Mouse (Mus musculus) forebrain, embryonic 13.5 days (tissue): ENCODE measurements around the gene Brix1. TPM values are rescaled to one million over a fixed set of nuclear protein-coding genes. Genes with fewer than 3 reads are reported as not detected.
"Not testable (repeated sequence)": the region's sequence is repeated elsewhere in the genome, so short reads cannot be mapped to it uniquely, and the experiment has no call there.

Source experiments
- ATAC-seq: fragments of 200-750 bp; cut with Nextera tagmentation; 2 replicates; pipeline ENCODE4 v1.8.0; 2017
- H3K27ac ChIP-seq: fragments of 300-500 bp; sonication (generic); 2 replicates; pipeline ENCODE4 v1.5.1; 2015; ENCODE audit warnings: inconsistent platforms, mild to moderate bottlenecking, moderate library complexity
- H3K27me3 ChIP-seq: fragments of 300-500 bp; sonication (generic); 2 replicates; pipeline ENCODE4 v1.6.1; 2015; ENCODE audit warnings: mild to moderate bottlenecking, inconsistent platforms
- H3K36me3 ChIP-seq: fragments of 300-500 bp; sonication (generic); 2 replicates; pipeline ENCODE4 v1.6.1; 2015; ENCODE audit warnings: mild to moderate bottlenecking, inconsistent platforms; ENCODE audit not compliant: poor library complexity, severe bottlenecking
- H3K4me1 ChIP-seq: fragments of 300-500 bp; sonication (generic); 2 replicates; pipeline ENCODE4 v1.6.1; 2015; ENCODE audit warnings: inconsistent platforms
- H3K4me2 ChIP-seq: fragments of 300-500 bp; sonication (generic); 2 replicates; pipeline ENCODE4 v1.6.1; 2015; ENCODE audit warnings: inconsistent platforms, mild to moderate bottlenecking, moderate library complexity
- H3K4me3 ChIP-seq: fragments of 300-500 bp; sonication (generic); 2 replicates; pipeline ENCODE4 v1.5.1; 2015; ENCODE audit warnings: mild to moderate bottlenecking, inconsistent platforms
- H3K9ac ChIP-seq: fragments of 300-500 bp; sonication (generic); 2 replicates; pipeline ENCODE4 v1.6.1; 2015; ENCODE audit warnings: mild to moderate bottlenecking, inconsistent platforms
- H3K9me3 ChIP-seq: fragments of 300-500 bp; sonication (generic); replicated peaks from 2 replicates; pipeline ENCODE4 v1.6.1; 2016; ENCODE audit warnings: inconsistent platforms
- WGBS: fragments of 180-500 bp; shearing (Covaris S2); methylation state at CpG from one replicate; pipeline ENCODE4 v1.1.7; 2015; 5-methylcytosine and 5-hydroxymethylcytosine counted together
- polyA plus RNA-seq: library from polyadenylated mRNA; unstranded; fragments of >200 nt; fragmentation: Nextera tagmentation; extraction: Ambion mirVana; gene quantifications from 2 replicates; pipeline ENCODE4 v1.2.1, GENCODE M21; 2015

The Brix1 gene
- 103 and 118 TPM in 2 replicates for polyA plus RNA-seq

DNA sequence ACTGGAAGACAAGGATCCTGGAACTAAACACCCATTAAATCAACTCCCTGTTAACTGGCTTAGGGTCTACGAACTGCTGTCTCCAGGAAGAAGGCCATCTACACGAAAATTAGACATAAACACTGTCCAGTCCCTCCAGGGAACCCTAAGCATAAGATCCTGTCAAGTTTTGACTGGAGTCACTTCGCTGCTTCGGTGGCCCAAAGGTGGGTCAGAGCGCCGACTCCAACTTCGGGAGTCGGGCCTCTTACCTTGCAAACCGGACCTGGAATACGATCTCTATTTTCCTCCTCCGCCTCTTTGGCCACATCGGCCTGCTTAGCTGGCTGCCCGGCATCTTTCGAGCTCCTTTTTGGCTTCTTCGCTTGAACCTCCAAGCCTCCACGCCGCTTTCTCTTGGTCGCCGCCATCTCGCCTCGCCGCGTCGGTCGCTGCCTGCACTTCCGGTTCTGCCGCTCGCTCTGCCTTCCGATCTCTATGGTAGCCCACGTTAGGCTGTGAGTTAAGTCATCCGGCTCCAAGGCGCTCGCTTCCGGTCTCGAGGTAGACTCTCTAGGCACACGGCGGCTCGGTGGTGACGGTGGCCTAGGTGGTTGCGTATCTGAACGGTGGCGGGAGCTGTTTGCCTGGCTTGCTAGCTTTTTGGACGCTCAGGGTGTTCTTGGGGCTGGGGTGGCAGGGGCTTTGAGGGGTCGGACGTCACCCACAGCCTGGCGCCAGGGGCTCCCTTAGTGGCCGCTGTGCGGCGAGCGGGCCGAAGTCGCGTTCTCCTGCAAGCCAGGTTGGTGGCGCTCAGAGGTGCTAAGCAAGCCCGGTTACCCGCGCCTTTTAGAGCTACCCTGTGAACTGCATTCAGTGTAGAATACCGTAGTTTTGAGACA lies at the start of gene Brix1, which contains the start of gene Rad1:
Brix1 (minus strand) TSS at position 464 of the 881 bp plus-strand sequence.
Rad1 (plus strand) TSS at position 535 of the 881 bp plus-strand sequence.
- peak within 1 kb of the TSS; percentile 73 for H3K4me2 ChIP-seq
- no peaks in the 10 kb centered on the region for H3K27me3 ChIP-seq
- H3K4me3 ChIP-seq: peak within 1 kb of the TSS; percentile 75
- H3K4me1 ChIP-seq: peaks cover 23% of the 10 kb centered on the region
- under 1% methylated on average over 57 of the region's 58 CpGs for WGBS
- peak within 1 kb of the TSS; percentile 61 for H3K27ac ChIP-seq
- peak; percentile 100 for ATAC-seq
- peak within 1 kb of the TSS; percentile 84 for H3K9ac ChIP-seq
- H3K9me3 ChIP-seq: no peaks in the 10 kb centered on the region
- peaks cover 25% of the 10 kb centered on the region for H3K36me3 ChIP-seq

DNA sequence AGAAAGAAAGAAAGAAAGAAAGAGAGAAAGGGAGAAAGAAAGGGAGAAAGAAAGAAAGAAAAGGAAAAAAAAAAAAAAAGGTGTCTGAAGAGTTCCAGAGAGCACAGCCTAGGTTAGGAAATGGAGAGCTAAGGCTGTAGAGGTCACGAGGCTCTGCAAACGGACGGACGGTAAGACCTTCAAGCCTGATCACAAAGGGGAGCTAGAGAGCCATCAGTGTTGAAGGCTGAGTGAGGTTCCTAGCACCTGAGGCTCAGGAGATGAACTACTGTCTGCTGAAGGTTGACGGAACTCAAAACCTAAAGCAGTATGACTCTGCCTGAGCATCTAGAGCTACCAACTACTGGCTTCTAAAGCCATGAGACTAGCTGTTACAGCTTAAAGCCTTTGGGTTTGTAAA lies 48.8 kb upstream of the Brix1 start:
- H3K4me2 ChIP-seq: no peak overlapping the region
- H3K4me3 ChIP-seq: no peak overlapping the region
- ATAC-seq: no peak
- H3K36me3 ChIP-seq: no peaks in the 10 kb centered on the region
- no peak overlapping the region for H3K9ac ChIP-seq
- 86% methylated on average over 5 of the region's 5 CpGs for WGBS
- no peak overlapping the region for H3K27ac ChIP-seq
- no peaks in the 10 kb centered on the region for H3K4me1 ChIP-seq
- no peaks in the 10 kb centered on the region for H3K27me3 ChIP-seq
- H3K9me3 ChIP-seq: no peaks in the 10 kb centered on the region

DNA sequence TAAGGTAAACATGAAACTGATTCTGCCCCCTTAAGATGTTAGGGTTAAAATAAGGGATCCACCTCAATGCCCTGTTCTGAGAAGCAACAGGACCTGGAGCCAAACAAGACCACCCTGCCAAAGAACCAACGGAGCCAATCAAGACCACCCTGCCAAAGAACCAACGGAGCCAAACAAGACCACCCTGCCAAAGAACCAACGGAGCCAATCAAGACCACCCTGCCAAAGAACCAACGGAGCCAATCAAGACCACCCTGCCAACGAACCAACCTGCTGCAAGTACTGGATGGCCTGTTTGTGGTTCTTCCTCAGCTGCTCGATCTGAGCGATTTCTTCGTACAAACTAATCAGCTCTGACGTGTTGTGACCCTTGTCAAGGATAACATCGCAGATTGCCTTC lies 47.6 kb upstream of the Brix1 start:
- 92% methylated on average over 10 of the region's 10 CpGs for WGBS
- not testable (repeated sequence) for H3K27me3 ChIP-seq, H3K4me2 ChIP-seq, H3K4me3 ChIP-seq, H3K9ac ChIP-seq, H3K36me3 ChIP-seq, H3K4me1 ChIP-seq, H3K9me3 ChIP-seq, H3K27ac ChIP-seq, ATAC-seq

DNA sequence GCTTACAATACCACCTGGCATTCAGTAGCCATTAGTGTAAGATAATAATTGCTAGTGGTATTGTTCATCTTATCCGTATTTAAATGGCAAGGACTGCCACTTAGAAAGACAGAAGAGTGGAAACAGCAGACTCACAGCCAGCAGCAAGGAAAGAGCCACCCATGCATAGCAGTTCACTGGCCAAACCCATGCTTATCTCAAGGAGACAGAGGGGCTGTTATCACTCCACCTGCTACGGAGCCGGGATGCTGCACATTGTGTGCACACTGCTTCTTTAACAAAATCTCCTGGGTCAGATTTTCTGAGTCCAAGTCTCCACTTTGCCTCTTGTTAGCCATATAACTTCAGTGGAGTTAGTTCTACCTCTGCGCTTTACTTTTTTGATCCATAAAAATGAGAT lies 45.6 kb upstream of the Brix1 start:
- Histone ChIP-seq H3K27me3 (no peaks in the 10 kb centered on the region), H3K9me3 (no peaks in the 10 kb centered on the region), H3K4me1 (no peaks in the 10 kb centered on the region), H3K4me3 (no peak overlapping the region), H3K27ac (no peak overlapping the region), H3K9ac (no peak overlapping the region), H3K4me2 (no peak overlapping the region), H3K36me3 (no peaks in the 10 kb centered on the region)
- no peak for ATAC-seq
- 89% methylated on average over 4 of the region's 4 CpGs for WGBS

DNA sequence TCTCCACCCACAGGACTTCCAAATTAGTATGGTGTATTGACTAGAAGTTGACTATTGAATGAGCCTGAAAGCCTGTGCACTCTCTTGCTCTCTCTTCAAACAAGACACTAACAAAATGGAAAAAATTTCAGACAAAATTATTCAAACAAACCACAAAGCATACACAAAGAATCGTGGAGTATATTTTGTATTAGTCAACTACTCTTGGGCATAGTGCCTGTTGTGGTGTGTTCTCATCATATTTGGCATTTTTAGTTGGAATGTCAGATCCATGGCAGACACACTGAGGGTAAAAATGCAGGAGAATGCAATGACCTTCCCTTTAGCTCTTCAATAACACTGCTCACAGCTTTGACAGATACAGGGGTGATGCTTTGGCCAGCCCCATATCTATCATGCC lies 40.1 kb upstream of the Brix1 start:
- Histone ChIP-seq H3K36me3 (no peaks in the 10 kb centered on the region), H3K27ac (no peak overlapping the region), H3K4me2 (no peak overlapping the region), H3K4me1 (no peaks in the 10 kb centered on the region), H3K9me3 (no peaks in the 10 kb centered on the region), H3K27me3 (no peaks in the 10 kb centered on the region), H3K4me3 (no peak overlapping the region), H3K9ac (no peak overlapping the region)
- WGBS: 77% methylated on average over 1 of the region's 1 CpGs
- ATAC-seq: no peak

DNA sequence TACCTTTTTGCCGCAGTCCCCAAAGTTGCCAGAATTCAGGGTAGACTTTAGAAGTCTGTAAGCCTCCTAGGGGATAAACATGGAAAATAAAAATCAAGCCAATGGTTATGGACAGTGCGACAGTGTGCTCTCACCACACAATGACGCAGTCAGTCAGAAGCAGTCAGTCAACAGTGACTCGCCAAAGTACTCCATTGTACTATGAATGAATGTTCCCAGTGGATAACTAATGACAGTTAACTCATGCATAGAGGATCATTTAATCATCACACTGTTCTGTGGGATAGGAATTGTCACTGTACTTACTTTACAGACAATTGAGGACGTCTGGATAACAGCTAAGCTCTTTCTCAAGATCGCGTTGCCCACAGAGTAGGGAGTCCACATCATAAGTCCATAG lies 29.4 kb upstream of the Brix1 start:
- 79% methylated on average over 7 of the region's 7 CpGs for WGBS
- Histone ChIP-seq H3K27me3 (no peaks in the 10 kb centered on the region), H3K9me3 (no peaks in the 10 kb centered on the region), H3K9ac (no peak overlapping the region), H3K4me2 (no peak overlapping the region), H3K27ac (no peak overlapping the region), H3K4me1 (no peaks in the 10 kb centered on the region), H3K4me3 (no peak overlapping the region), H3K36me3 (no peaks in the 10 kb centered on the region)
- ATAC-seq: no peak

DNA sequence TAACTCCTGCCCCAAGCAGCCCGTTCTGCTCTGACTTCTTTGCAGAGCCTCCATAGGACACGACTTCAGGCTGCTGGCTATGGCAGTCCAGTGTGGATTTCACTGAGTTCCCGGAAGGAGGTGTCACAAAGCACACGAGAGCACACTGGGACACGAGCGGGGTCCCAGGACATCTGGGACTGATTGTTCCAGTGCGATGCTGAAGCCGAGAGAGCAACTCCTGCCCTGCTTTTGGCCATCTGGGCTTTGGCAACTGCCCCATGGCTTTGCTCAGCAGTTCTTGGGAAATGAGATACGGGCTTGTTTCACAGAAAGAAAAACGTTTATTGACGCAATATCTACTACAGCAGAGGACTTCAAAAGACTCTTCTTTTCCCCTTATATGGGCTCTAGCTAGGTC lies 20.4 kb upstream of the Brix1 start:
- H3K9ac ChIP-seq: no peak overlapping the region
- H3K36me3 ChIP-seq: no peaks in the 10 kb centered on the region
- H3K9me3 ChIP-seq: no peaks in the 10 kb centered on the region
- H3K4me3 ChIP-seq: no peak overlapping the region
- no peak overlapping the region for H3K4me2 ChIP-seq
- 84% methylated on average over 11 of the region's 11 CpGs for WGBS
- no peaks in the 10 kb centered on the region for H3K27me3 ChIP-seq
- no peaks in the 10 kb centered on the region for H3K4me1 ChIP-seq
- no peak overlapping the region for H3K27ac ChIP-seq
- no peak for ATAC-seq

DNA sequence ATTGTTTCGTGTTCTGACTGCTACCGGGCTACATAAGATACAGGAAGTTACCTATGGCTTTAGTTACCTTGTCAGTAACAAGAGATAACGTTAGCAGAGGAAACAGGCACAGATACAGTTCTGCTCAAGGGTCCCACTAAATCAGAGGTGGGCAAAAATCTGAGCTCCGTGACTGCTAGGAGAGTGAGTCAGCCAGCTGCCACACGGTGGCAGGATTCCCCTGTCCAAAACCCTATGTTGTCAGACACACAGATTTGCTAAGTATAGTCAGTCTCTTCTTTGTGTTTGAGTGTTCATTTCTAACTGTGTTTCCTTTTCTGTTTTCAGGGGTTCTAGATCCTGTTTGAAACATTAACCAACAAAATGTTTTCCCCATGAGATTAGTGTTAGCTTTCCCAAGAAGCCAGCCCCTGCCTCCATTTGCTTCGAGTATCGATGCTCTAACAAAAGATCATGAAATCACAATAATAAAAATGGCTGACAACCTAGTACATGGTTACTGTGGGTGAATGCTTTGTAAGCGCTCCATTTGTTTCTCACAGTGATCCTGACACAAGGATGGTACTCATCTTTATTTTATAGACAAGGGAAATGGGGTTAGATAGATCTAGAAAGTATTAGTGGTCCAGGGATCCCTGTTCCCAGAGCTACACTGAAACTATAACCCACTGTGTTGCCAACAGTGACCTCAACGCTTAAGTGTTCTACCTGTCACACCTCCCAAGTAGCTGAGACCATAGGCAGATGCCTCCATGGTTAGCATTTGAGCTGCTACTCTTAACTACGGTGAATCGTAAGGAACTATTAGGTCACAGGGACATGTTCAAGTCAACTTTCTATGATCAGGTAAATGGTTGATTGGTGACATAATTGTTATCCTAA lies 15.3 kb upstream of the Brix1 start:
- no peak overlapping the region for H3K4me2 ChIP-seq
- 60% methylated on average over 11 of the region's 11 CpGs for WGBS
- H3K4me3 ChIP-seq: no peak overlapping the region
- H3K9ac ChIP-seq: no peak overlapping the region
- ATAC-seq: peak; percentile 94
- H3K4me1 ChIP-seq: no peaks in the 10 kb centered on the region
- H3K36me3 ChIP-seq: peaks cover 3% of the 10 kb centered on the region; the same call in 1 of the 2 replicates
- H3K27me3 ChIP-seq: no peaks in the 10 kb centered on the region
- H3K9me3 ChIP-seq: no peaks in the 10 kb centered on the region
- H3K27ac ChIP-seq: no peak overlapping the region

DNA sequence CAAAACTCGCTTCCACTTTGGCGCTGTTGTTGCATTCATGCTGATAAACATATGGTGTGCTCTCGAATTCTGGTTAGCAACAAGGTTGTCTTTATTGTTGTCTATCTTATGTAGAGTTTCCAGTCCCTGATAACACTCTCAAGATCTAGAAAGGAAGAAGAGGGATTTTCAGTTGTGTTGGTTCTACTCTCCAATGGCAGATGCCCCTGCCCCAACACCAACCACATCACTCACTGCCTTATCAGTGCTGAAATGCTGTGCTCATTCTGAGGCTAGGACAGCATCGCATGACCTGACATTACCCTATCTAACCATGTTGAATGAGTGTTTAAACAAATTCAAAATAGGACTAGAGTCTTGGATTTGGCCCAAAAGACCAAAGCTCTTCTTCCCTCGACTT lies 14.3 kb upstream of the Brix1 start:
- no peak overlapping the region for H3K27ac ChIP-seq
- no peak overlapping the region for H3K9ac ChIP-seq
- no peak for ATAC-seq
- no peaks in the 10 kb centered on the region for H3K27me3 ChIP-seq
- H3K4me3 ChIP-seq: no peak overlapping the region
- WGBS: 89% methylated on average over 5 of the region's 5 CpGs
- H3K9me3 ChIP-seq: no peaks in the 10 kb centered on the region
- H3K36me3 ChIP-seq: peaks cover 7% of the 10 kb centered on the region; the same call in 1 of the 2 replicates
- H3K4me2 ChIP-seq: no peak overlapping the region
- H3K4me1 ChIP-seq: no peaks in the 10 kb centered on the region

DNA sequence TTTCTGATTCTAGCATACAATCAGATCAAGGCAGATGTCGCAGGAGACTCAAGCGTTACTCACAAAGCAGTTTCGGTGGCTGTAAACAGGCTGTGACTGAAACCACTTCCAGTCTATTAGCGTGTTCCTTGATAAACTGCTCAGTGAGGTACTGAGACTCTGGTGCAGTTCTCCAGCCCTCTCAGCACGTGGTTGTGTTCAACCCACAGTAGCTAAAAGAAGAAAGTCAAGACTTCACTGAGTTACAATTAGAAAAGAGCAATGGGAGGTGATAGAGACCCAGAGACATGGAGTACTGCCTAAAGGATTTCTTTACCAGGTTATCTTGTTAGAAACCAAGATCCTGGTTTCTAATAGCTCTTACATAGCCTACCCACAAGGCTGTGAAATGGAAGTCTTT lies 13.8 kb upstream of the Brix1 start:
- H3K27ac ChIP-seq: no peak overlapping the region
- no peaks in the 10 kb centered on the region for H3K4me1 ChIP-seq
- no peaks in the 10 kb centered on the region for H3K9me3 ChIP-seq
- no peak overlapping the region for H3K4me2 ChIP-seq
- H3K36me3 ChIP-seq: peaks cover 7% of the 10 kb centered on the region; the same call in 1 of the 2 replicates
- no peak for ATAC-seq
- H3K9ac ChIP-seq: no peak overlapping the region
- no peak overlapping the region for H3K4me3 ChIP-seq
- H3K27me3 ChIP-seq: no peaks in the 10 kb centered on the region
- 80% methylated on average over 5 of the region's 5 CpGs for WGBS

DNA sequence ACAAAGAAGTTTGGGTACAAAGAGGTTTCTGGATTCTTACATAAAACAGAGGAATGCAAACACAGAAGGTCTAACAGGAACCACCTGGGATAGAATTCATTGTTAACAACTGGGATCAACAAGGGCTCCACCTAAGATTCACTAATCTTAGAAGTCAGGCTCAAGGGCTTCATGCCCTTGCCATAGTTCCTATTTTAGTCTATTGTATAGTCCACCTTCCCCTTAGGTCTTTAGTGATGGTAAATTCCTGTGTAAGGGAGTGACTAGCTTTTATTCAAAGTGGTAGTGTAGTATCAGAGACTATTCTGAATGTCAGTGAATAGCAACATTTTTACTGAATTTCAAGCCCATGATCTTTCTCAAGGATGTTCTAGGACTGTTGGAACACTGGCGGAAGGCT lies 10.9 kb upstream of the Brix1 start:
- WGBS: 98% methylated on average over 1 of the region's 1 CpGs
- H3K9ac ChIP-seq, ATAC-seq, H3K4me3 ChIP-seq, H3K9me3 ChIP-seq, H3K4me1 ChIP-seq, H3K4me2 ChIP-seq, H3K27ac ChIP-seq, H3K27me3 ChIP-seq: not testable (repeated sequence)
- peaks cover 30% of the 10 kb centered on the region for H3K36me3 ChIP-seq

DNA sequence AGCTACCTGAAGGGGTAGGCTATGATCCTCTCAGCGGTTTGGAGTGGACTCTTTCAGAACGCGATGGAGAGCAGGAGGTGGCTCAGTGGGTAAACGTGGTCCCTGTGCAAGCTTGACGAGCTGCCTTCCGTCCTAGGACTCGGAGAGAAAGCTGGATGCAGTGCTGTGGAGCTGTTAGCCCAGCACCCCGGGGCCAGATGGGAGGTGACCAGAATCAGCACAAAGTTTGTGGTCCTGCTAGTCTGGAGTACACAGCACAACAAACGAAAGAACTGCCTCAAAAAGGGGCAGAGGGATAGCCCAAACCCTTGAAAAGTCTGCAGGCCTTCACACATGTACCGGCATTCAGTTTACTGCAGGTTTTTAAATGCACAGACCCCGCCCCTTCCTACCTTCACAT lies 10.2 kb upstream of the Brix1 start:
- peaks cover 33% of the 10 kb centered on the region for H3K36me3 ChIP-seq
- no peak overlapping the region for H3K9ac ChIP-seq
- no peaks in the 10 kb centered on the region for H3K4me1 ChIP-seq
- 92% methylated on average over 11 of the region's 11 CpGs for WGBS
- ATAC-seq: no peak
- H3K27me3 ChIP-seq: no peaks in the 10 kb centered on the region
- no peak overlapping the region for H3K4me3 ChIP-seq
- H3K4me2 ChIP-seq: no peak overlapping the region
- no peaks in the 10 kb centered on the region for H3K9me3 ChIP-seq
- no peak overlapping the region for H3K27ac ChIP-seq
